Mouse (Mus musculus) frontal cortex, postnatal 25 days (tissue): ENCODE results near the gene Tmem150a.

Experiments used
- DNase-seq, 2 experiments: peaks; one replicate each; pipeline ENCODE4 v3.0.0; 2022; ENCODE audit warnings: low spot score in 2 of 2

Gene Tmem150a

GRCm38 (mm10) chr6:72355066-72355911, at the start of gene Tmem150a:
Gene Tmem150a (plus strand): TSS chr6:72355447.
- DNase-seq: peak; percentile 52 to 61

- DNase-seq: no peak
Observed at GRCm38 (mm10) chr6:72312198-72312597, 43.0 kb upstream of the Tmem150a start.

GRCm38 (mm10) chr6:72313124-72313867, 42.0 kb upstream of the Tmem150a start:
- no peak for DNase-seq

- DNase-seq: no peak
Observed at GRCm38 (mm10) chr6:72315384-72315783, 39.9 kb upstream of the Tmem150a start.

- DNase-seq: no peak
Observed at GRCm38 (mm10) chr6:72316044-72316443, 39.2 kb upstream of the Tmem150a start.

GRCm38 (mm10) chr6:72318440-72318839, 36.8 kb upstream of the Tmem150a start:
- DNase-seq: no peak

GRCm38 (mm10) chr6:72319019-72319418, 36.2 kb upstream of the Tmem150a start:
- peak; percentile 26 to 31 for DNase-seq

GRCm38 (mm10) chr6:72322936-72323335, 32.3 kb upstream of the Tmem150a start:
- DNase-seq: no peak

GRCm38 (mm10) chr6:72323786-72324508, 31.3 kb upstream of the Tmem150a start:
- no peak for DNase-seq

GRCm38 (mm10) chr6:72326274-72326673, 29.0 kb upstream of the Tmem150a start:
- no peak for DNase-seq

GRCm38 (mm10) chr6:72329019-72329418, 26.2 kb upstream of the Tmem150a start:
- no peak for DNase-seq

GRCm38 (mm10) chr6:72330133-72330532, 25.1 kb upstream of the Tmem150a start:
- DNase-seq: no peak

GRCm38 (mm10) chr6:72333111-72333510, 22.1 kb upstream of the Tmem150a start:
- no peak for DNase-seq

- DNase-seq: no peak
Observed at GRCm38 (mm10) chr6:72340481-72340880, 14.8 kb upstream of the Tmem150a start.

GRCm38 (mm10) chr6:72344396-72345073, 10.7 kb upstream of the Tmem150a start:
- no peak for DNase-seq

GRCm38 (mm10) chr6:72345074-72345567, 10.1 kb upstream of the Tmem150a start, which contains the start of gene Usp39:
Gene Usp39 (minus strand): TSS chr6:72345184.
- peak; percentile 89 to 91 for DNase-seq

GRCm38 (mm10) chr6:72345633-72346032, 9.6 kb upstream of the Tmem150a start:
- DNase-seq: no peak

- DNase-seq: no peak
Observed at GRCm38 (mm10) chr6:72346261-72346660, 9.0 kb upstream of the Tmem150a start.

- peak; percentile 52 to 66 for DNase-seq
Observed at GRCm38 (mm10) chr6:72347166-72347941, 7.9 kb upstream of the Tmem150a start, which contains the start of gene 0610030E20Rik. Gene 0610030E20Rik (plus strand): TSS chr6:72347317.

GRCm38 (mm10) chr6:72348411-72348810, 6.8 kb upstream of the Tmem150a start:
- no peak for DNase-seq
